Mouse (Mus musculus): ENCODE measurements around the gene Csad. TPM values are rescaled to one million over a fixed set of nuclear protein-coding genes. Genes with fewer than 3 reads are reported as not detected.
"Not testable (repeated sequence)": the region's sequence is repeated elsewhere in the genome, so short reads cannot be mapped to it uniquely, and the experiment has no call there.

The Csad gene
- total and polyA plus RNA-seq, 2 experiments from 2014 or later, result 30.3 to 32.8 TPM

- 82% methylated on average over 17 of the region's 17 CpGs for WGBS
- DNase-seq (ENCODE audit: low spot score) (no peak), ATAC-seq (ENCODE audit: low FRiP score) (no peak)
- no peak overlapping the region for H3K27ac ChIP-seq (ENCODE audit: low read depth, low read length)
- TF ChIP-seq CTCF (IDR thresholded peaks at IDR 0.05), result no peak
- no peaks in the 10 kb centered on the region for H3K36me3 ChIP-seq (ENCODE audit: insufficient read depth, low read length)
- no peaks in the 10 kb centered on the region for H3K27me3 ChIP-seq (ENCODE audit: insufficient read depth, low read length)
- H3K4me2 ChIP-seq (ENCODE audit: low read depth, low read length, poor library complexity, severe bottlenecking), result no peak overlapping the region
- H3K4me3 ChIP-seq (ENCODE audit: low read depth, low read length), result no peak overlapping the region
- no peak overlapping the region for H3K9ac ChIP-seq (replicated peaks; ENCODE audit: low read length, poor library complexity, severe bottlenecking)
- no peaks in the 10 kb centered on the region for H3K4me1 ChIP-seq (ENCODE audit: insufficient read depth, low read length)
- H3K9me3 ChIP-seq (ENCODE audit: low read length), result no peaks in the 10 kb centered on the region
Measured at GRCm38 (mm10) chr15:102230408-102231321, 26.1 kb upstream of the Csad start.

- DNase-seq (ENCODE audit: low spot score); H3K9me3 ChIP-seq (ENCODE audit: low read length); H3K4me2 ChIP-seq (ENCODE audit: low read depth, low read length, poor library complexity, severe bottlenecking); H3K4me1 ChIP-seq (ENCODE audit: insufficient read depth, low read length); H3K9ac ChIP-seq (replicated peaks; ENCODE audit: low read length, poor library complexity, severe bottlenecking); ATAC-seq (ENCODE audit: low FRiP score); H3K4me3 ChIP-seq (ENCODE audit: low read depth, low read length); H3K27ac ChIP-seq (ENCODE audit: low read depth, low read length); H3K36me3 ChIP-seq (ENCODE audit: insufficient read depth, low read length): not testable (repeated sequence)
- H3K27me3 ChIP-seq (ENCODE audit: insufficient read depth, low read length), result peaks cover 12% of the 10 kb centered on the region
- 75% methylated on average over 5 of the region's 6 CpGs for WGBS
Measured at GRCm38 (mm10) chr15:102225619-102226018, 21.1 kb upstream of the Csad start.

GRCm38 (mm10) chr15:102224992-102225617 is 20.6 kb upstream of the Csad start:
- no peak for TF ChIP-seq CTCF (IDR thresholded peaks at IDR 0.05)
- H3K9me3 ChIP-seq (ENCODE audit: low read length), result no peaks in the 10 kb centered on the region
- peaks cover 12% of the 10 kb centered on the region for H3K27me3 ChIP-seq (ENCODE audit: insufficient read depth, low read length)
- peak overlapping the region; percentile 29 for H3K4me3 ChIP-seq (ENCODE audit: low read depth, low read length)
- DNase-seq (ENCODE audit: low spot score) (no peak), ATAC-seq (ENCODE audit: low FRiP score) (no peak)
- H3K4me2 ChIP-seq (ENCODE audit: low read depth, low read length, poor library complexity, severe bottlenecking), result peak overlapping the region; percentile 60
- no peaks in the 10 kb centered on the region for H3K36me3 ChIP-seq (ENCODE audit: insufficient read depth, low read length)
- H3K27ac ChIP-seq (ENCODE audit: low read depth, low read length), result no peak overlapping the region
- H3K9ac ChIP-seq (replicated peaks; ENCODE audit: low read length, poor library complexity, severe bottlenecking), result peak overlapping the region; percentile 3; the same call in 1 of the 2 replicates
- no peaks in the 10 kb centered on the region for H3K4me1 ChIP-seq (ENCODE audit: insufficient read depth, low read length)
- WGBS, result 21% methylated on average over 18 of the region's 21 CpGs

- peak overlapping the region; percentile 60 for H3K4me2 ChIP-seq (ENCODE audit: low read depth, low read length, poor library complexity, severe bottlenecking)
- WGBS, result 4% methylated on average over 42 of the region's 43 CpGs
Measured at GRCm38 (mm10) chr15:102224186-102224991, 19.9 kb upstream of the Csad start.

GRCm38 (mm10) chr15:102222386-102222785 is 17.9 kb upstream of the Csad start:
- H3K27ac ChIP-seq (ENCODE audit: low read depth, low read length), result no peak overlapping the region
- H3K27me3 ChIP-seq (ENCODE audit: insufficient read depth, low read length), result peaks cover 12% of the 10 kb centered on the region
- TF ChIP-seq CTCF (IDR thresholded peaks at IDR 0.05), result peak; percentile 40
- DNase-seq (ENCODE audit: low spot score) (peak; percentile 37), ATAC-seq (ENCODE audit: low FRiP score) (no peak)
- H3K36me3 ChIP-seq (ENCODE audit: insufficient read depth, low read length), result peaks cover 4% of the 10 kb centered on the region; the same call in 1 of the 2 replicates
- no peaks in the 10 kb centered on the region for H3K9me3 ChIP-seq (ENCODE audit: low read length)
- H3K9ac ChIP-seq (replicated peaks; ENCODE audit: low read length, poor library complexity, severe bottlenecking), result no peak overlapping the region
- 59% methylated on average over 10 of the region's 10 CpGs for WGBS
- H3K4me3 ChIP-seq (ENCODE audit: low read depth, low read length), result no peak overlapping the region
- H3K4me1 ChIP-seq (ENCODE audit: insufficient read depth, low read length), result no peaks in the 10 kb centered on the region
- no peak overlapping the region for H3K4me2 ChIP-seq (ENCODE audit: low read depth, low read length, poor library complexity, severe bottlenecking)

More at GRCm38 (mm10) chr15:102224186-102224991, 19.9 kb upstream of the Csad start:
- Histone ChIP-seq H3K4me1 (ENCODE audit: insufficient read depth, low read length) (no peaks in the 10 kb centered on the region), H3K27ac (ENCODE audit: low read depth, low read length) (no peak overlapping the region), H3K27me3 (ENCODE audit: insufficient read depth, low read length) (peaks cover 12% of the 10 kb centered on the region), H3K9ac (replicated peaks; ENCODE audit: low read length, poor library complexity, severe bottlenecking) (peak overlapping the region; percentile 3), H3K9me3 (ENCODE audit: low read length) (no peaks in the 10 kb centered on the region), H3K4me3 (ENCODE audit: low read depth, low read length) (peak overlapping the region; percentile 29), H3K36me3 (ENCODE audit: insufficient read depth, low read length) (no peaks in the 10 kb centered on the region)
- TF ChIP-seq CTCF (IDR thresholded peaks at IDR 0.05), result peak; percentile 81
- ATAC-seq (ENCODE audit: low FRiP score), result peak; percentile 78
- peak; percentile 81 for DNase-seq (ENCODE audit: low spot score)

Data from midbrain, postnatal 0 days (tissue).